Mouse (Mus musculus) forebrain, embryonic 12.5 days (tissue): Measurements from ENCODE around the gene Mansc1. TPM values are rescaled to one million over a fixed set of nuclear protein-coding genes. Genes with fewer than 3 reads are reported as not detected.

Source experiments
- ATAC-seq: fragments of 200-750 bp; cut with Nextera tagmentation; 2 replicates; pipeline ENCODE4 v1.8.0; 2017; ENCODE audit warnings: moderate TSS enrichment; ENCODE audit not compliant: low FRiP score
- H3K27ac ChIP-seq: fragments of 300-500 bp; sonication (generic); 2 replicates; pipeline ENCODE4 v1.5.1; 2016; ENCODE audit warnings: mild to moderate bottlenecking
- H3K27me3 ChIP-seq: fragments of 300-500 bp; sonication (generic); 2 replicates; pipeline ENCODE4 v1.6.1; 2016; ENCODE audit warnings: mild to moderate bottlenecking
- H3K36me3 ChIP-seq: fragments of 300-500 bp; sonication (generic); replicated peaks from 2 replicates; pipeline ENCODE4 v1.6.1; 2016; ENCODE audit warnings: mild to moderate bottlenecking
- H3K4me1 ChIP-seq: fragments of 300-500 bp; sonication (generic); 2 replicates; pipeline ENCODE4 v1.6.1; 2016
- H3K4me2 ChIP-seq: fragments of 300-500 bp; sonication (generic); 2 replicates; pipeline ENCODE4 v1.6.1; 2016; ENCODE audit warnings: mild to moderate bottlenecking, moderate library complexity
- H3K4me3 ChIP-seq: fragments of 300-500 bp; sonication (generic); replicated peaks from 2 replicates; pipeline ENCODE4 v1.5.1; 2016; ENCODE audit warnings: mild to moderate bottlenecking
- H3K9ac ChIP-seq: fragments of 300-500 bp; sonication (generic); 2 replicates; pipeline ENCODE4 v1.6.1; 2016; ENCODE audit warnings: mild to moderate bottlenecking
- H3K9me3 ChIP-seq: fragments of 300-500 bp; sonication (generic); 2 replicates; pipeline ENCODE4 v1.6.1; 2016
- WGBS: fragments of 180-500 bp; shearing (Covaris S2); methylation state at CpG from one replicate; pipeline ENCODE4 v1.1.7; 2016; 5-methylcytosine and 5-hydroxymethylcytosine counted together
- polyA plus RNA-seq: library from polyadenylated mRNA; unstranded; fragments of >200 nt; fragmentation: Nextera tagmentation; extraction: Ambion mirVana; gene quantifications from 2 replicates; pipeline ENCODE4 v1.2.1, GENCODE M21; 2016

Gene Mansc1
- polyA plus RNA-seq, 1 experiment from 2014 or later, result 1.1 TPM

DNA sequence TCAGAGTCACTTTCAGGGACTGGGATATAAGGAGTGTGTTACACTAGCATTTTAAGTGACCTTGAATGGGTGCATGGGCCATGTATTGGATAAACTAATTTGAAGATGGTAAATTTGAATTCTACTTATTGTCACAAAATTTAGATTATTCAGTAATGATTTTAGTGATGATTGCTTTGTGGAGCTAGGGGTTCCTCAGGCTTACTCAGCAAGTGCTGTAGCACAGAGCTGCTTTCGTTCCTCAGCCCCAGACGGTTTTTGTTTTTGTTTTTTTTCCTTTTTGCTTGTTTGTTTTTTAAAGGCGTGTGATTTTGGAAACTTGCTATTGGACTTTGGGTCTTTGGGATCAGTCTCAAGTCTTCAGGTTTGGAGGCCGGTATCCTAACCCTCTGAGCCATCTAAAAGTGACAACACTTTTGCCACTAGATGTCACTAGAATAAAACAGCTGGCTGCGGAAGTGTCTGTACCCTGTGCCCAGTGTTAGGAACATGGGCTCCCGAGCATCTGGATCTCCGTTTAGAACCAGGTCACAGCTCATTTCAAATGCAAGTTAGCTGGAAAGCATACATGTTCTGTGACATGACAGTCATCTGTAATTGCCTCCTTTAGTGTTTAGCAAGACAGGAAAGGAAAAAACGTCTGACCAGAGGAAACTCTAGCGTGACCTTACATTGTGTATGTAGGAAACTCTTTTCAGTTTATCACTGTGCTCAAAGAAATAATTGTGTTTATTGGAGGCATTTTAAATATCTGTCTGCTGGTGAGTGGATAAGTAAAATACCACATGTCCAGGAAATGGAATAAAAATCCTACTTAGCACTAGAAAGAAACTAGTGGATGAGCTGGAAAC is 27.0 kb upstream of the Mansc1 start:
- no peak overlapping the region for H3K4me3 ChIP-seq
- no peak overlapping the region for H3K4me2 ChIP-seq
- no peak overlapping the region for H3K9ac ChIP-seq
- no peaks in the 10 kb centered on the region for H3K9me3 ChIP-seq
- peak; percentile 77 for ATAC-seq
- H3K27me3 ChIP-seq, result no peaks in the 10 kb centered on the region
- 27% methylated on average over 9 of the region's 9 CpGs for WGBS
- H3K36me3 ChIP-seq, result no peaks in the 10 kb centered on the region
- no peak overlapping the region for H3K27ac ChIP-seq
- no peaks in the 10 kb centered on the region for H3K4me1 ChIP-seq

DNA sequence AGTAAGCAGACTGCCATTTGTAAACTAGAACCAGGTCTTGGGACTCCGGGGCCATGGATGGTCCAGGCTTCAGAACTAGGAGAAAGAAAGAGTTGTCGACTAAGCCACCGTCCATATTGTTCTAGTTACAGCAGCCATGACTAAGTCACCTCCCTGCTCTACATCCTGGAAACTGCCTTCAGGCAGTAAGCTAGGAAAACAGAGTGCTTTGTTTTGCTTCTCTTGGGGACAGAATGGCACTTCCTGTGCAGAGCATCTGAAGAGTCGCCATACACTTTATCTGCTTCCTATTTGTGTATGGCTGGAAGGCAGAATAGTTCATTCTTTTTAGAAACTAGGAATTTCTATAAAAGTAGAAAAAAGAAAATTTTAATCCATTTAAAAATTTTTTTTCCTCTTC is 24.2 kb upstream of the Mansc1 start:
- no peaks in the 10 kb centered on the region for H3K36me3 ChIP-seq
- no peak overlapping the region for H3K4me3 ChIP-seq
- WGBS, result 79% methylated on average over 4 of the region's 4 CpGs
- H3K9ac ChIP-seq, result no peak overlapping the region
- H3K9me3 ChIP-seq, result no peaks in the 10 kb centered on the region
- no peak overlapping the region for H3K4me2 ChIP-seq
- no peaks in the 10 kb centered on the region for H3K4me1 ChIP-seq
- ATAC-seq, result no peak
- H3K27me3 ChIP-seq, result no peaks in the 10 kb centered on the region
- H3K27ac ChIP-seq, result peak overlapping the region; percentile 36; the same call in 1 of the 2 replicates

DNA sequence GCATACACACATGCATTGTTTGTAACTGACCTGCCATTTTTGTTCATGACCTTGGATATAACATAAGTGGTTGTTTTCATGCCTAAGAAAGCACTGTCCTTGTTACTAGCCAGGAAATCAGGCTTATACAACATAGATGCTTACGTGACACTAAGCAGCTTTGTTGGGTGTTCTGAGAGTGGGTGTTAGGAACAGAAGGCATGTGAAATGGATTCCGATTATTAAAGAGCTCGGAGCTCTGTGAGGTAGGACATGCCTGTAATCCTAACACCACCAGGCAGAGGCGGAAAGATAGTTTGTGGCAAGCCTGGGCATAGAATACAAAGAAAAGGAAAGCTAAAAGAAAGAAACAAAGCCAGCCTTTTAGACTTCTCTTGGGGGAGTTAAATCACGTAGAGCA is 16.1 kb upstream of the Mansc1 start:
- no peak overlapping the region for H3K4me3 ChIP-seq
- H3K9me3 ChIP-seq, result no peaks in the 10 kb centered on the region
- peaks cover 21% of the 10 kb centered on the region for H3K4me1 ChIP-seq
- H3K27ac ChIP-seq, result peak overlapping the region; percentile 46; the same call in 1 of the 2 replicates
- peaks cover 9% of the 10 kb centered on the region for H3K36me3 ChIP-seq
- no peaks in the 10 kb centered on the region for H3K27me3 ChIP-seq
- 24% methylated on average over 5 of the region's 5 CpGs for WGBS
- no peak overlapping the region; the same call in 1 of the 2 replicates for H3K4me2 ChIP-seq
- no peak for ATAC-seq
- no peak overlapping the region for H3K9ac ChIP-seq

DNA sequence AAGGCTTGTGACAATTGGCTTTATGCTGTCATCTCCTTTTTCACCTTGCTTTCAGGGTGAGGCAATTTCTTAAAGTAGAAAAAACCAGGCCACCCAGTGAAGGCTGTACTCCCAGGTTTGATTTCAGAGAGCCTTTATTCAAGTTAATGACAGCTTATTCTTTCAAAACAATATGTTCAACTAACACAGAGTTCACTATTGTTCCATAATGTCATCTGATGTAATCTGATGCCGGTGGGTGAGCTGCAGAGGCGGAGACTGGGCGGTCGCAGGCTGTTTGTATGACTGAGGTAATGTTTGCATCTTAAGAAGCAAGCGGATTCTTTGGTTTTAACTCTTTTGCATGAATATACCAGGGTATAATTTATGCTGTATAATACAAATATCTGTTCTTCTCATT is 15.3 kb upstream of the Mansc1 start:
- H3K4me2 ChIP-seq, result peak overlapping the region; percentile 25; the same call in 1 of the 2 replicates
- no peak overlapping the region for H3K4me3 ChIP-seq
- H3K27ac ChIP-seq, result peak overlapping the region; percentile 50
- H3K9me3 ChIP-seq, result no peaks in the 10 kb centered on the region
- H3K4me1 ChIP-seq, result peaks cover 21% of the 10 kb centered on the region
- peaks cover 9% of the 10 kb centered on the region for H3K36me3 ChIP-seq
- H3K9ac ChIP-seq, result no peak overlapping the region
- peak; percentile 75; the same call in 1 of the 2 replicates for ATAC-seq
- H3K27me3 ChIP-seq, result no peaks in the 10 kb centered on the region
- 5% methylated on average over 5 of the region's 5 CpGs for WGBS

DNA sequence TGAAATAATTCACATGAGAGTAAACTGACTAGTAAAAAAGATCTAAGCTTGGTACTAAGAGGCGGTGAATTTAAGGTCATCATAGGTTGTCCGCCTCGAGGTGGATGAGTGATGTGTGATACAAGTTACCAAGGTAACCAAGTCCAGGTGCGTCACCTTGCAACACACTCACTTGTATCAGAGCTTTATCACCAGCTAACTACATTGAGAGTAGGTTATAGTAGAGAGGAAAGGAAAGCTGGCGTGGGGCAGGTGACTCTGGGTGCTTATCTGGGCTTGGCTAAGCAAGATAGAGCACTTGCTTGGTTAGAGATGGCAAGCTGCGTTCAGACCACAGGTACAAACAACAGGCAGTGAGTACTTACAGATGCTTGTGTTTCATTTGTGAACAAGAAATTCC is 14.5 kb upstream of the Mansc1 start:
- Histone ChIP-seq H3K4me1 (peaks cover 22% of the 10 kb centered on the region), H3K9ac (no peak overlapping the region), H3K4me2 (no peak overlapping the region), H3K27ac (no peak overlapping the region), H3K27me3 (no peaks in the 10 kb centered on the region), H3K4me3 (no peak overlapping the region), H3K9me3 (no peaks in the 10 kb centered on the region), H3K36me3 (peaks cover 9% of the 10 kb centered on the region)
- WGBS, result 93% methylated on average over 6 of the region's 6 CpGs
- ATAC-seq, result no peak

DNA sequence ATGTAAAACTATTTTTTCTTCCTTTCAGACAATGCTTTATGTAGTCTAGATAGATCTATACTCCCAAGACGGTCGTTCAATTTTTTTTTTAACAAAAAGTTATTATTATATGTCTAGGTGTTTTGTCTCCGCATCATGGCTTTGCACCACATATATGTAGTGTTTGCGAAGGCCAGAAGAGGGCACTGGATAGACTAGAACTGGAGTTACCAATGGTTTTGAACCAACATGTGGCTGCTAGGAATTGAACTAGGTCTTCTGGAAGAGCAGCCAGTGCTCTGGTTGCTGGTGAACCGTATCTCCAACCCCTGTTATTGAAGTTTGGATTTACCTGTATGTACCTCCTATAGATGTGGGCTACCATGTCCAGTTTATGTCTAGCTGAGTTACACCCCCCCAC is 11.0 kb upstream of the Mansc1 start:
- Histone ChIP-seq H3K27me3 (no peaks in the 10 kb centered on the region), H3K9me3 (no peaks in the 10 kb centered on the region), H3K36me3 (peaks cover 9% of the 10 kb centered on the region), H3K4me2 (no peak overlapping the region), H3K4me1 (peaks cover 20% of the 10 kb centered on the region), H3K4me3 (no peak overlapping the region), H3K27ac (no peak overlapping the region), H3K9ac (no peak overlapping the region)
- WGBS, result 92% methylated on average over 5 of the region's 5 CpGs
- ATAC-seq, result no peak

DNA sequence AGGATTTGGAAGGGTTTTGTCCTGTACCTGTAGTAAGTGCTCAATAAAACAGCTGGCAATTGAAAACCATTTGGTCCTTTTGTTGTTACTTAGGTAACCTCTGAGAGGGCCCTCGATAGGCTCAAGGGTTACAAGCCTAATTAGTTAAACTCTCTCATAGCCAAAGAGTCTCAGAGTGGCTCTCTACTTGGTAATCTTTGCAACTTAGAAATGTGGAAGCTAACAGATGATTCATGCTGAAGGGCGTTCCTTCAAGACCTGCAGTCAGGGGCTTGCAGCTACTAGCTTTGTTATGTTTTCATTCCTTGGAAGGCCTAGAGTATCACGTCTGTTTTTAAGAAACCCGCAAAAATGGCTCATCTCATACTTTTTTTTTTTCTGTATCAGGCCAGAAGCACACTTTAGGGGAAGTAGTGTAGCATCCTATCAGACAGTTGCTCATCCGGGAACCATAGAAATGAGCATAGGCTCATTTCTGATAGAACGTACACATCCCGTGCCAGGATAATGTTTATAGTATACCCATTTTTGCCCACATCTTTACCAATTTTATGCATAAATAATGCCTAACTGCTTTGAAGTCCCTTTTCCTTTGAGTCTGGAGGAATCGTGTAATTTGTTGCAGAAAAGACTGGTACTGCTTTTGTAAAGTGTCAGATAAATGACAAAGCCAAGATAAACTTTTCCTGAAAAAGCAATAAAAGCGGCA is 9.6 kb upstream of the Mansc1 start:
- no peaks in the 10 kb centered on the region for H3K27me3 ChIP-seq
- peaks cover 9% of the 10 kb centered on the region for H3K4me1 ChIP-seq
- peak overlapping the region; percentile 82 for H3K9ac ChIP-seq
- WGBS, result 73% methylated on average over 9 of the region's 9 CpGs
- H3K27ac ChIP-seq, result no peak overlapping the region
- no peak for ATAC-seq
- peak overlapping the region; percentile 73 for H3K4me3 ChIP-seq
- H3K4me2 ChIP-seq, result peak overlapping the region; percentile 66
- H3K36me3 ChIP-seq, result peaks cover 9% of the 10 kb centered on the region
- H3K9me3 ChIP-seq, result no peaks in the 10 kb centered on the region

DNA sequence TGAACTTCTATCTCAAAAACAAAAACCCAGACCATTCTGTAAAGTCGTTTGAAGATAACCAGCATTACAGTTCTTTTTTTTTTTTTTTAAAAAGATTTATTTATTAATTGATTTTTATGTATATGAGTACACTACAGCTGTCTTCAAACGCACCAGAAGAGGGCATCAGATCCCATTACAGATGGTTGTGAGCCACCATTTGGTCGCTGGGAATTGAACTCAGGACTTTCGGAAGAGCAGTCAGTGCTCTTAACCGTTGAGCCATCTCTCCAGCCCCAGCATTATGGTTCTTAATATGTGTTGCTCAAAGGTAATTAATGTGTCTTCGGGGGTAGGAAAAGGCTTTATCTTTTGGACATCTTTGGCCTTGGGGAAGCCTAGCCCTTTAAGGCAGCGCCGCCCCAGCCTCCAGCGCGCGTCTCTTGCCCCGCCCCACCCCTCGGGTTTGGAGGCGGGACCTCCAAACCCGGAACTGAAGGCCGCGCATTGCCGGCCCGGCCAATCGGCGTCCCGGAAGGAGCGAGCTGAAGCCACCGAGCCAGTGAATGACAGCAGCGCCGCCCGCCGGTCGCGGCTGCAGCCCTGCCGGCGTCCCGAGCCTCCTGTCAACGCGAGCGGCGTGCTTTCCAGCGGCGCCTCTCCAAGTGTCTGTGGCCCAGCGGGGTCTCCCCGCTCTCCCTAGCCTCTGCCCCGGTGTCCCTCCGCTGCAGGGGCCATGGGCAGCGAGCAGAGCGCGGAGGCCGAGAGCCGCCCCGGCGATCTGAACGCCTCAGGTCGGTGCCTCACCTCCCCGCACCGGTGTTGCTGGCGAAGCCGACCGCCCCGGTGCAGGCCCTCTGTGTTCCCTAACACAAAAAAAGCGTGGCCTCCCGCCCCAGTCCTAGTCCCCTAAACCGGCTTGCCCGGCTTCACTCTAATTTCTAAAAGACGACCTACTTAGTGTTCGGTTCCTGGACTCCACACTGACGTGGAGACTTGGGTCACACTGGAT is 8.5 kb upstream of the Mansc1 start:
- H3K9me3 ChIP-seq, result no peaks in the 10 kb centered on the region
- H3K9ac ChIP-seq, result peak overlapping the region; percentile 82
- H3K4me3 ChIP-seq, result peak overlapping the region; percentile 73
- H3K27ac ChIP-seq, result peak overlapping the region; percentile 62
- no peaks in the 10 kb centered on the region for H3K27me3 ChIP-seq
- H3K4me2 ChIP-seq, result peak overlapping the region; percentile 66
- ATAC-seq, result peak; percentile 99
- H3K36me3 ChIP-seq, result peaks cover 7% of the 10 kb centered on the region
- 1% methylated on average over 65 of the region's 65 CpGs for WGBS
- peaks cover 7% of the 10 kb centered on the region for H3K4me1 ChIP-seq

DNA sequence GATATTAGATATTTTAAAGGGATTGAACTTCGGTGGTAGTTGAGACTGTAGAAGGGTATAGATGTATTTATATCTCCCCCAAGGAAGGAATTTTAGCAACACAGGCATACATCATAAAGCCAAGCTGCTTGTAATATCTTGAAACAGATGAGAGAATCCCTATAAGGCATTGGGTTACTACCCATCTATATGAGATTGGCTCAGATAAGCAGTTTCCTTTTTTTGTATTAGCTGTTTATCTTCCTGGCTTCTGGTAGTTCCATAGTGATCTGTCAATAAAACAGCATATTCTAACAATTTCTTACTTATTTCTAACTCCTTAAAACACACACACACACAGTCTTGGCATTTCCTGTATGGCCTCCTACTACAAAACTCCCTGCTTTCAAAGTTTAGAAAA is 7.6 kb upstream of the Mansc1 start:
- peaks cover 5% of the 10 kb centered on the region; the same call in 1 of the 2 replicates for H3K36me3 ChIP-seq
- WGBS, result 93% methylated on average over 1 of the region's 1 CpGs
- peaks cover 7% of the 10 kb centered on the region for H3K4me1 ChIP-seq
- H3K9ac ChIP-seq, result no peak overlapping the region
- ATAC-seq, result no peak
- no peak overlapping the region for H3K4me2 ChIP-seq
- no peaks in the 10 kb centered on the region for H3K27me3 ChIP-seq
- no peak overlapping the region for H3K27ac ChIP-seq
- H3K4me3 ChIP-seq, result no peak overlapping the region
- H3K9me3 ChIP-seq, result no peaks in the 10 kb centered on the region

DNA sequence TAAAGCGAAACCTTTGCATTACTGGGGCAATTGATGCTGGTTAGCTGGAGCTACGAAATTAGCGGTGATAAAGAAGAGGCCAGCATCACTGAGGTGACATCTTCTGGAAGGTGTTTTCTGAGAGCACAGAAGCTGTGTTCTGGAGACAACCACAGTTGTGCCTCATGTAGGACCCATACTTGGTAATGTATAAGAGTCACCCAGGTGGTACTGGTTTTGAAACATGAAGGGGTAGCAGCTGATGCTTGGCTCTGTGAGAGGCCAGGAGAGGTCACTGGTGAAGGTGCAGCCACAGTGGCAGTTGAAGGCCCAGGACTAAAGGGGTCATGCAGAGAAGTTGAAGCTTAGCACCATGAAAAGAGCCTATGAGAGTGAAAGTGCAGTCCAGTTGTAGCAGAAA is 6.9 kb upstream of the Mansc1 start, which contains the start of gene Borcs5:
Gene Borcs5, plus strand, starts transcription at position 301 of the 400 bp plus-strand sequence.
- Histone ChIP-seq H3K4me3 (no peak within 1 kb of the TSS), H3K4me2 (no peak within 1 kb of the TSS), H3K9ac (no peak within 1 kb of the TSS), H3K27me3 (no peaks in the 10 kb centered on the region), H3K4me1 (peaks cover 7% of the 10 kb centered on the region), H3K36me3 (no peaks in the 10 kb centered on the region), H3K9me3 (no peaks in the 10 kb centered on the region), H3K27ac (no peak within 1 kb of the TSS)
- 94% methylated on average over 3 of the region's 3 CpGs for WGBS
- no peak for ATAC-seq

DNA sequence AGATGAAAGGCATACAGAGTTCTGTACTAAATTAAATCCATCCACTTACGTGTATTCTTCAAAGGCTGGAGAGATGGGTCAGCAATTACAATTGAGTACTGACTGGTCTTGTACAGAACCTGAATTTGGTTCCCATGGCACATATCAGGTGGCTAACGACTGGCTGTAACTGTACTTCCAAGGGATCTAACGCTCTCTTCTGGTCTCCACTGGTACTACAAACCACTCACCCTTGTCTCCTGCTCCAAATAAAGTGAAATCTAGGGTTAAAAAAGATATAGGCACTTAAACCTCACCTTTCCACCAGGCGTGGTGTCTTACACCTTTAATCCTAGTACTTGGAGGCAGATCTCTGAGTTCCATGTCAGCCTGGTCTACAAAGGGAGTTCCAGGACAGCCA is 4.2 kb upstream of the Mansc1 start:
- ATAC-seq, result no peak
- no peak overlapping the region for H3K9ac ChIP-seq
- WGBS, result 58% methylated on average over 4 of the region's 4 CpGs
- H3K4me2 ChIP-seq, result no peak overlapping the region
- H3K36me3 ChIP-seq, result no peaks in the 10 kb centered on the region
- no peak overlapping the region for H3K4me3 ChIP-seq
- no peaks in the 10 kb centered on the region for H3K9me3 ChIP-seq
- H3K27ac ChIP-seq, result no peak overlapping the region
- peaks cover 14% of the 10 kb centered on the region for H3K4me1 ChIP-seq
- H3K27me3 ChIP-seq, result peaks cover 24% of the 10 kb centered on the region

DNA sequence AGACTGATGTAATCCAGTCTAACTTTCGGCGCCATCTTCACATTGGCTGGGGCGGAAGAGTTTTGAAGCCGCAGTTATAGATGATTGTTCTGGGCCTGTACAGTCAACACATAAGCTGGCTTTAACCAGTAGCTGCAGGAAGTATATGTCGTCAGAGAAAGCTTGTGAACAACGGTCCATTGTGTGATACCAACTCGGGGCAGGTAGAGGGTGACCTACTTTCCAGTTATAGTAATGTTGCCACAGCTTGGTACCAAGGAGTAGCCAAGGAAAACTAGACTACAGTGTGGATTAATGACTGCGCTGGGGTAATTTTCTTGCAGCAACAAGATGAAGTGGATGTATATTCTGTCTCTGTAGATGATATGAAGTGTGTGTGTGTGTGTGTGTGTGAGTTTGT is 1.3 kb upstream of the Mansc1 start:
- Histone ChIP-seq H3K4me1 (peaks cover 12% of the 10 kb centered on the region), H3K27me3 (peaks cover 36% of the 10 kb centered on the region)
- WGBS, result 92% methylated on average over 8 of the region's 8 CpGs

More for the DNA sequence above, 1.3 kb upstream of the Mansc1 start:
- Histone ChIP-seq H3K27ac (no peak overlapping the region), H3K4me3 (no peak overlapping the region), H3K9me3 (no peaks in the 10 kb centered on the region), H3K4me2 (no peak overlapping the region), H3K9ac (no peak overlapping the region), H3K36me3 (no peaks in the 10 kb centered on the region)
- ATAC-seq, result no peak
